Mouse (Mus musculus) Patski (cell line): ENCODE measurements around the gene Coro1b. TPM values are rescaled to one million over a fixed set of nuclear protein-coding genes. Genes with fewer than 3 reads are reported as not detected.
A peak's percentile ranks its signal among the peaks of the same experiment; 100 is the strongest.
"Not testable (repeated sequence)": the region's sequence is repeated elsewhere in the genome, so short reads cannot be mapped to it uniquely, and the experiment has no call there.

Experiments
- ATAC-seq: fragments of 100-300 bp; one replicate; pipeline ENCODE4 v1.8.0; 2021
- CTCF ChIA-PET: fragments of 350-600 bp; sonication (Branson Sonifier 250); formaldehyde crosslinking; loops from one replicate; lab custom pipeline; 2022; ENCODE audit warnings: inconsistent platforms; lab: Charles Lee
- POLR2A ChIA-PET: fragments of 350-600 bp; sonication (Branson Sonifier 250); formaldehyde crosslinking; loops from one replicate; lab custom pipeline; 2022; ENCODE audit warnings: antibody characterized with exemption, inconsistent platforms; lab: Charles Lee
- DNase-seq: peaks from one replicate; pipeline ENCODE4 v3.0.0-alpha.2; 2011; ENCODE audit warnings: low read depth, low spot score
- H3K27me3 ChIP-seq: fragments of 371-371 bp; one replicate; pipeline ENCODE4 v1.5.1; 2021
- CTCF ChIP-seq: fragments of 100-300 bp; IDR thresholded peaks from one replicate; pipeline ENCODE4 v1.5.1; 2021
- in situ Hi-C: fragments of 300-500 bp; cut with MboI; formaldehyde crosslinking; loops from 3 replicates; pipeline ENCODE4 v1.11.1; 2018; ENCODE audit warnings: low pct_unique_long_range_greater_than_20kb, mixed read lengths
- polyA plus RNA-seq: library from polyadenylated mRNA; unstranded; gene quantifications from one replicate; pipeline ENCODE4 v1.2.3, GENCODE M21; 2021

Coro1b gene
- polyA plus RNA-seq, 1 experiment from 2014 or later: 321 TPM

DNA sequence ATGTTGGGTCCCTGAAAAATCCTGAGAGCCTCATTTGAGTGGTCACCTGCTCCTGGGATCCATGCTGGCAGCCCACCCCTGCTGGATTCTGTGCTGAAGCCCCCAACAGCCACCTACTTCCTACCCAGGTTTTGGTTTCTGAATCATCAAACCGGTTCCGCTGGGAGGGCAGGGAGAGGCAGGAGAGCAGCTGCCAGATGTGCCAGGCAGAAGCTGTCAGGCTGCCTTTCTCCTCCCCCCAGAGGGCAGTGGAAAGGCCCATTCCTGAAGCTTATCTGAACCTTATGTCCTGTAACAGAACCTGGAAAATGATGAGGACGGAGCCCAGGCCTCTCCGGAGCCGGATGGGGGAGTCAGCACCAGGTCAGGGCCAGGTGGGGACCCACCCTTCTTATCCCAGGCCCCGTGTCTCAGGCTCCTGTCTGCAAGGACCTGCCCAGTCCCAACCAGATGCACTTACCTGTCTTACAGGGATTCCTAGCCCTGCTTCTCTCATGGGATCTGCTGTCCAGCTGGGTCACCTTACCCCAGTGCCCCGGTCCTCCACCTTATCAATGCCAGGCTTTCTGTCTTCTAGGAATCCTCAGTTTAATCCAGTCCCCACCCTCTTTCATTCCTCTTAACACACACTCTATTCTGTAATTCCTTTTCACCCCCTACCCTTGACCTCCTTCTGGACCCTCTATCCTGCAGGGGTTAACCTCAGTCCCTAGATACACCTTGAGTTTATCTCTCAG lies 21.5 kb upstream of the Coro1b start:
- in situ Hi-C loops: no loop called here
- ATAC-seq (no peak), DNase-seq (no peak)
- H3K27me3 ChIP-seq: no peaks in the 10 kb centered on the region
- TF ChIP-seq CTCF: no peak
- CTCF ChIA-PET: interaction anchor here (2.4 kb wide), 1 partner anchor 74 kb away, joined by 8 read pairs; the partner anchor contains the start of gene Rad9a
- POLR2A ChIA-PET: interaction anchor here (0.8 to 1.9 kb wide), 9 partner anchors 8 to 74 kb away, joined by 3 to 10 read pairs (median 3); partner anchors contain the start of genes Cdk2ap2, Pitpnm1 and Rad9a

DNA sequence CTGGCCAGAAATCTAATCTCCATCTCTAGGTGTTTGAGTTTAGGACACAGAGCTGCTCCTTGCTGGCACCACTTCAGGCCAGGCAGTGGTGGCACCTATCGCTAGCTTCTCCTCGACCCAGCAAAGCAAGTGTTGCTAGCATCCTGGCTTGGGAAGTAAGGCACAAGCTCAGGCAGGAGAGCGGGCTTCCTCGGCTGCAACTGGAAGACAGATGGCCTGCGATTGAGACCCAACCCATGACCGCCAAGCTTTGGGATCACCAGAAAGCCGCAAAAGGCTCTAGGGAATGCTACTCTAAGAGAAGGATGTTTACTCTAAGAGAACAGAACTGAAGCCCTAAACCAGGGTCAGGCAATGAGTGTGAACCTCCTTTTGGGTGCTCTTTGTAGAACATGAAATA lies 19.0 kb upstream of the Coro1b start:
- ChIA-PET POLR2A (interaction anchor here (1.0 to 2.1 kb wide), 3 partner anchors 26 to 63 kb away, joined by 3 to 6 read pairs (median 6); partner anchors contain the start of gene Ppp1ca), CTCF (interaction anchor here (0.8 kb wide), 1 partner anchor 9 kb away, joined by 4 read pairs; no protein-coding TSS in a partner anchor)
- TF ChIP-seq CTCF: no peak
- DNase-seq: no peak
- no peaks in the 10 kb centered on the region for H3K27me3 ChIP-seq
- no peak for ATAC-seq
- in situ Hi-C loops: no loop called here

DNA sequence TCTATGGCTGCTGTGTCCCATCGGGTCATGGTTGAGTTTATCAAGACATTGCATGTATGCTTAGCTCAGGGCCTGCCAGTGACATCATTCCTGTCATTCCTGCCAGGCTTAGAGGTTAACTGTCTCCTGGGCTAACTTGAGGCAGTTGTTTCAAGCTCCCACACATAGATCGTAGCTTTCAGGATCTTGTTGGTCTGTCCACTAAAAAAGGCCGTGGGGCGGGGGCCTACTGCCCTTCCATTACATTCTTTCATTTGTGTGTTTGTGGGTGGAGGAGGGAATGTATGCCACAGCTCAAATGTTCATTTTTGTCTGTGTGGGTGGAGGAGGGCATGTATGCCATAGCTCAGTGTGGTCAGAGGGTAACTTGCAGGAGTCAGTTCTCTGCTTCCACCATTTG lies 18.3 kb upstream of the Coro1b start:
- H3K27me3 ChIP-seq: no peaks in the 10 kb centered on the region
- ChIA-PET POLR2A (interaction anchor here (0.6 to 2.1 kb wide), 3 partner anchors 42 to 244 kb away, joined by 3 to 6 read pairs (median 3); partner anchors contain the start of gene Ppp1ca), CTCF (no interaction called here)
- ATAC-seq (no peak), DNase-seq (no peak)
- in situ Hi-C loops: no loop called here
- TF ChIP-seq CTCF: no peak

DNA sequence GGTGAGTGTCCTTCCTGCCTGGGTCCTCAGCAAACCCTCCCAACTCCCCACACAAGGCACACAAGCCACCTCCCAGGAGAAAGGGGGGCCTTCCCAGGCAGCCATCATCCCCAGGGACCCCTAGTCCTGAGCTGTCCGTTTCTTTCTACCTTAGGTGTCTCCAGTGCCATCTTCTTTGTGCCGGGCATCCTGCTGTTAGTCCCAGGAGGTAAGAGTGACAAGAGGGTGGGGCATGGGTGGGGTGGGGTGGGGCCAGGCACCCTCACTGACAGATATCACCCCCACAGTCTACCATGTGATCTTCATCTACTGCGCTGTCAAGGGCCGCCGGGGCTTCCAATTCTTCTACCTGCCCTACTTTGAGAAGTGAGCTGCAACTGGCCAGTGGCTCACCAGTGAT lies 17.3 kb upstream of the Coro1b start:
- ATAC-seq: no peak
- CTCF ChIA-PET: interaction anchor here (1.8 kb wide), 1 partner anchor 32 kb away, joined by 4 read pairs; no protein-coding TSS in a partner anchor

DNA sequence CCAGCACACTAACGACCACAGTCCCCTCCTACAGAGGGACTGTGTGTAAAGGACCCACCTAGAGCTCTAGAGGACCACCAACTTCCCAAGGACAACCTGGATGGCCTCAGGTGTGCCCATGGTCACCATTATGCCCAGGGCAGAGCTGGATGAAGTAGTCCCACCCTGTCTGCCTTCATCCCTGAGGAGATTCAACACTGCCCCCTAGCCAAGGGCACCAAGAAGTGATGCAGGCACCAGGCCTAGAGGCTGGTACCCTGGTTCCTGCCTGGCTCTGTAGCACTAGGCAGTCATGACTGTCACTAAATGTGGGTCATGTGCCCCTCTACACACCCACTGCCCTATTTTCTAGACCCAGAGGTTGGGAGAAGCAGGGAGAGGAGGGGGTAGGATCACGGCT lies 16.7 kb upstream of the Coro1b start:
- ChIA-PET POLR2A (no interaction called here), CTCF (interaction anchor here (1.8 kb wide), 1 partner anchor 33 kb away, joined by 4 read pairs; no protein-coding TSS in a partner anchor)
- in situ Hi-C loops: no loop called here
- H3K27me3 ChIP-seq: no peaks in the 10 kb centered on the region
- DNase-seq: no peak
- ATAC-seq: no peak
- TF ChIP-seq CTCF: no peak

More for the DNA sequence above, 17.3 kb upstream of the Coro1b start:
- in situ Hi-C loops: no loop called here
- no peak for DNase-seq
- H3K27me3 ChIP-seq: no peaks in the 10 kb centered on the region
- no peak for TF ChIP-seq CTCF
- POLR2A ChIA-PET: no interaction called here

DNA sequence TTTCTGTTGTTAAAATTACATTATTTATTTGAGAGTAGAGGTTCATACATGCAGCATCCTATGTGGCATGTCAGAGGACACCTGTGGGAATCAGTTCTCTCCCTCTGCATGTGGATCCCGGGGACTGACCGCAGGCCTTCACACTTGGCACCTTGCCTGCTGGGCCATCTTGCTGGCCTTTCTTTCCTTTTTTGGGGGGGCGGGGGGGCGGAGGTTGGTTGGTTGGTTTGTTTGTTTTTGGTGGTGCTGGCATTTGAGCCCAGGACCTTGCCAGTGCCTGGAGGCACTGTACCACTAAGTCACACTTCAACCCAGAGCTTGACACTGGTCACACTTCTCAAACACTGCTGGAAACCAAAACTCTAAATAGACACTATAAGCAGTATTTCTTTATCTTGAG lies 14.1 kb upstream of the Coro1b start:
- ChIA-PET POLR2A (interaction anchor here (0.7 kb wide), 1 partner anchor 14 kb away, joined by 3 read pairs; no protein-coding TSS in a partner anchor), CTCF (interaction anchor here (1.1 kb wide), 1 partner anchor 52 kb away, joined by 3 read pairs; no protein-coding TSS in a partner anchor)
- no peak for DNase-seq
- ATAC-seq: no peak
- TF ChIP-seq CTCF: no peak
- H3K27me3 ChIP-seq: no peaks in the 10 kb centered on the region
- in situ Hi-C loops: no loop called here

DNA sequence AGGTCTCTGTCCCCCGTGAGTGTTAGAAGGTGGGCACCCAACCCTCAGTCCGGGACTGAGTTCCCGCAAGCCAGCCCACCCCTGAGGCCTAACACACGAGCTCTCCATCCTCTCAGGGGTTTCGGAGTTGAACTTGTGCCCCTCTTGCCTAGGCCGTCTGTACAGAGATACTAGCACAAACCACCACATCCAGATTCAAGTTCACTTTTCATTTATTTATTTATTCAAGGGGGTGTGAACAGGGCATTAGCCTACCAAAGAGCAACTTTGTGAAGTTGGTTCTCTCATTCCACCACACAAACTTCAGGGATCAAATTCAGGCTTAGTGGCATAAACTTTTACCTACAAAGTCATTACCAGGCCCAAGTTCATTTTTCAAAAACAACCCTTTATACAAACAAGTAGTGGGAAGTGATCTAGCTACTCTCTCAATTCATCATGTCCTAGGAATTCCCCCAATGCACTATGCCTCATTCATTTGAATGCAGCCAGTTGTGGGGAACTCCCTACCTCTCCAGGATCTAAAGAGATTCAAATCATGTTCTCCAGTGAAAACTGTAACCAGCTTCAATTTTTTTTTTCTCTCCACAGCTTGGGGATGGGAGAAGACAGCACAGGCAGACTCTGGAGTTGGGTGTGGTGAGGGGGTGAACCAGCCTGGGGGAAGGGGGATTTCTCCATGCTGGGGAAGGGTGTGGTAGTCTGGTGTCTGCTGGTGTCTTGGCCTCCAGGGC lies 13.0 kb upstream of the Coro1b start:
- CTCF ChIA-PET, DNase-seq, in situ Hi-C loops, H3K27me3 ChIP-seq: not testable (repeated sequence)
- POLR2A ChIA-PET: interaction anchor here (0.9 kb wide), 1 partner anchor 9 kb away, joined by 3 read pairs; no protein-coding TSS in a partner anchor
- peak; percentile 2 for ATAC-seq

DNA sequence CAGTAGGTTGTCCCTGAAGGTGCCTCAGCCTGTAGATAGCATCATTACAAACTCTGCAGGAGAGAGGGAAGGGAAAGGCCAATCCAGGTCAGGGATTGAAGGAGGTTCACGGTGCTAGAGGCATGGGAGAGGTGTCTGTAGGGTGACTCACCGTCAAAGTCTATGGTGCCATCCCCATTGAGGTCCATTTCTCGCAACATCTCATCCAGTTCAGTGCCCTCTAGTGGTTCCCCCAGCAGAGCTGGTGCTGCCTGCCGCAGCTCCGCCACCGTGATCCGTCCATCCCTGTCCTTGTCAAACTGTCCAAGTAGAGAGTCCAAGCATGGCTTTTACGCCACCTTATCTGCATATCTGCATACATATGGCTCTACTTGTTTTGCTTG lies 12.5 kb upstream of the Coro1b start:
- ATAC-seq: peak; percentile 29
- DNase-seq, H3K27me3 ChIP-seq, POLR2A ChIA-PET, in situ Hi-C loops: not testable (repeated sequence)
- CTCF ChIA-PET: interaction anchor here (1.2 kb wide), 1 partner anchor 11 kb away, joined by 3 read pairs; no protein-coding TSS in a partner anchor

DNA sequence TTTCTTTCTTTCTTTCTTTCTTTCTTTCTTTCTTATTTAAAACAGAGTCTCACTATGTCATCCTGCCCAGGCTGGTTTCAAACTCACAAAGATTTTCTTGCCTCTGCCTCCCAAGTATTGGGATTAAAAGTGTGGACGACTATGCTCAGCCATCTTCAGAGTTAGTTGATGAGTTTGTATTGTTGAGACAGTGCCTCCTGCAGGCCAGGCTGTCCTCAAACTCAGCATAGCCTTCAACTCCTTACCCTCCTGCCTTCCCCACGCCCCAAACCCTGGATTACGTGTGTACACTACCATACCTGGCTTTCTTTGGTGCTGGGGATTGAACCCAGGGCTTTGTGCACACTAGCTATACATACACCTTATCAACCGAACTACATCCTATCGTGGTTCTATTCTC lies 12.0 kb upstream of the Coro1b start:
- ATAC-seq (no peak), DNase-seq (no peak)
- POLR2A ChIA-PET: no interaction called here
- no peaks in the 10 kb centered on the region for H3K27me3 ChIP-seq
- CTCF ChIA-PET: interaction anchor here (1.0 to 1.2 kb wide), 2 partner anchors 11 to 38 kb away, joined by 3 read pairs; no protein-coding TSS in a partner anchor
- in situ Hi-C loops: no loop called here
- no peak for TF ChIP-seq CTCF

DNA sequence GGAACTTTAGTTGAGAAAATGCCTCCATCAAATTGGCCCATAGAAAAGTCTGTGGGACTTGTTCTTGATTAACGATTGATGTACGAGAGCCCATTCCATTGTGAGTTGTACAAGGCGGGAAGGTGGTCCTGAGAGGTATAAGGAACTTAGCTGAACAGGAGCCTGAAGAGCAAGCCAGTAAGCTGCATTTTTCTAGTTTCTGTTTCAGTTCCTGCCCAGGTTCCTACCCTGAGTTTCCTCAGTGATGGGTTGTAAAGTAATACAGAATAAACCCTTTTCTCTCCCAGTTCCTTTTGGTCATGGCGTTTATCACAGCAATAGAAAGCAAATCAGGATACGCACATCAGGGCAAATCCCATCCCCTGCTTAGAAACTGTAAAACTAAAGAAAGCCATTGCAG lies 10.5 kb upstream of the Coro1b start:
- TF ChIP-seq CTCF: no peak

More for the DNA sequence above, 10.5 kb upstream of the Coro1b start:
- CTCF ChIA-PET: interaction anchor here (1.1 to 1.5 kb wide), 2 partner anchors 68 to 119 kb away, joined by 3 read pairs; no protein-coding TSS in a partner anchor
- POLR2A ChIA-PET: no interaction called here
- in situ Hi-C loops: no loop called here
- H3K27me3 ChIP-seq: no peaks in the 10 kb centered on the region
- ATAC-seq (no peak), DNase-seq (no peak)
